Mouse (Mus musculus) CH12.LX (cell line): Measurements from ENCODE around the gene Traip.

Source experiments
- CTCF ChIP-seq, 2 experiments: IDR thresholded peaks in 1 of 2; conservative IDR thresholded peaks in 1 of 2; 2 replicates each; pipeline ENCODE4 v1.5.1; 2011 to 2012; ENCODE audit warnings: low read depth in 2 of 2, low read length in 2 of 2, improper control_type of control experiment in 1 of 2, inconsistent platforms in 1 of 2, mild to moderate bottlenecking in 1 of 2, moderate library complexity in 1 of 2
- MAX ChIP-seq: IDR thresholded peaks from 2 replicates; pipeline ENCODE4 v1.6.1; 2011; ENCODE audit warnings: low read length, improper control_type of control experiment

- TF ChIP-seq CTCF (conservative IDR thresholded peaks at IDR 0.05 in 1 of 2, IDR thresholded peaks at IDR 0.05 in 1 of 2; ENCODE audit: low read depth in 2 of 2, low read length in 2 of 2) (no peak), MAX (no peak)
Observed at GRCm38 (mm10) chr9:107906967-107907800, 42.8 kb upstream of the Traip start.
